Mouse (Mus musculus) limb, embryonic 13.5 days (tissue): Measurements from ENCODE around the gene Tnfrsf23. TPM values are rescaled to one million over a fixed set of nuclear protein-coding genes. Genes with fewer than 3 reads are reported as not detected.
A peak's percentile ranks its signal among the peaks of the same experiment; 100 is the strongest.

Source experiments
- ATAC-seq: fragments of 200-750 bp; cut with Nextera tagmentation; 2 replicates; pipeline ENCODE4 v1.8.0; 2017; ENCODE audit warnings: low read depth, moderate number of reproducible peaks, moderate TSS enrichment; ENCODE audit not compliant: low FRiP score
- H3K27ac ChIP-seq: fragments of 300-500 bp; sonication (generic); 2 replicates; pipeline ENCODE4 v1.5.1; 2015; ENCODE audit warnings: inconsistent platforms, mild to moderate bottlenecking, moderate library complexity
- H3K27me3 ChIP-seq: fragments of 300-500 bp; sonication (generic); 2 replicates; pipeline ENCODE4 v1.6.1; 2015; ENCODE audit warnings: mild to moderate bottlenecking, inconsistent platforms
- H3K36me3 ChIP-seq: fragments of 300-500 bp; sonication (generic); 2 replicates; pipeline ENCODE4 v1.6.1; 2015; ENCODE audit warnings: inconsistent platforms, mild to moderate bottlenecking, moderate library complexity
- H3K4me1 ChIP-seq: fragments of 300-500 bp; sonication (generic); 2 replicates; pipeline ENCODE4 v1.6.1; 2015; ENCODE audit warnings: inconsistent platforms
- H3K4me2 ChIP-seq: fragments of 300-500 bp; sonication (generic); replicated peaks from 2 replicates; pipeline ENCODE4 v1.6.1; 2015; ENCODE audit warnings: inconsistent platforms, mild to moderate bottlenecking, moderate library complexity
- H3K4me3 ChIP-seq: fragments of 300-500 bp; sonication (generic); 2 replicates; pipeline ENCODE4 v1.5.1; 2015; ENCODE audit warnings: moderate library complexity, mild to moderate bottlenecking, inconsistent platforms
- H3K9ac ChIP-seq: fragments of 300-500 bp; sonication (generic); 2 replicates; pipeline ENCODE4 v1.6.1; 2015; ENCODE audit warnings: mild to moderate bottlenecking, inconsistent platforms
- H3K9me3 ChIP-seq: fragments of 300-500 bp; sonication (generic); 2 replicates; pipeline ENCODE4 v1.6.1; 2016; ENCODE audit warnings: inconsistent platforms
- WGBS: fragments of 180-500 bp; shearing (Covaris S2); methylation state at CpG from one replicate; pipeline ENCODE4 v1.1.7; 2015; 5-methylcytosine and 5-hydroxymethylcytosine counted together
- polyA plus RNA-seq: library from polyadenylated mRNA; unstranded; fragments of >200 nt; fragmentation: Nextera tagmentation; extraction: Ambion mirVana; gene quantifications from 2 replicates; pipeline ENCODE4 v1.2.1, GENCODE M21; 2015

Gene Tnfrsf23
- polyA plus RNA-seq: 1.2 and 1.8 TPM in 2 replicates

DNA sequence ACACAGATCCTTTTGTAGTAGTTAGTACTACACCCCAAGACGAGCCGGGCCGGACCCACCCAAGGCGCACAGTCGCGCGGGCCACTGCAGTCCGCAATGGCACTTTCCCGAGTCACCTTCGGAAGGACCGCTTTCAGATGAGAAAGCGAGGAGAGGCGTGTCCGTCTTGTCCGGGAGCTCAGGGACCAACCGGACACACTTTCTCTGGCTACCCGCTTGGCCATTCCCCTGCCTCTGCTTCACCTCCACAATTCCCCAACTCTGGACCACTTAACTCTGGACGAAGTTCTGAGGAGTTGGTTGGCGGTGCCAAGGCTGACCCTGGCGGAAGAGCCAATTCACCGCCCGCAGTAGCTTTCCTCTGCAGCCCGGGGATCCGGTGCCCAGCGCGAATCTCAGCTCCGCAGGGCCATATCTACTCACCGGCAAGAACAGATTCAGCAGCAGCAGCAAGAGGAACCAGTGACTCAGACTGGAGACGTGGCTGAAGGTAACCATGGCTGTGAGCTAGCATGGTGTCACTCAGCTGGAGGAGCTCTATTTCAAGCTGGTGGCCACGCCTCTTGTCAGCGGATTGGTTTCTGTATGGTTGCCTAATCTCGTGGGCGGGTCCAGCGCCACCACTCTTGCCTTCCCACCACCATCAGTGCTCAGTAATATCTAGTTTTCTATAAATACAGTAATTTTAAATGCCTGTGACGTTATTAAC is at the start of gene Tnfrsf23:
Gene Tnfrsf23 (minus strand): TSS at position 514 of the 709 bp plus-strand sequence.
- H3K9ac ChIP-seq: peak within 1 kb of the TSS; percentile 53

GRCm38 (mm10) chr7:143733746-143734145 is 48.1 kb upstream of the Tnfrsf23 start:
- no peak for ATAC-seq
- no peaks in the 10 kb centered on the region for H3K27me3 ChIP-seq
- H3K4me1 ChIP-seq: peaks cover 24% of the 10 kb centered on the region
- H3K4me3 ChIP-seq: no peak overlapping the region
- H3K9ac ChIP-seq: no peak overlapping the region
- H3K4me2 ChIP-seq: no peak overlapping the region
- no peak overlapping the region for H3K27ac ChIP-seq
- WGBS: 82% methylated on average over 4 of the region's 4 CpGs
- H3K36me3 ChIP-seq: peaks cover 28% of the 10 kb centered on the region
- no peaks in the 10 kb centered on the region for H3K9me3 ChIP-seq

More for the DNA sequence above, at the start of gene Tnfrsf23:
- Histone ChIP-seq H3K4me1 (no peaks in the 10 kb centered on the region), H3K9me3 (no peaks in the 10 kb centered on the region), H3K4me2 (peak within 1 kb of the TSS; percentile 81), H3K36me3 (peaks cover 32% of the 10 kb centered on the region), H3K27me3 (no peaks in the 10 kb centered on the region; the same call in 1 of the 2 replicates), H3K4me3 (peak within 1 kb of the TSS; percentile 46), H3K27ac (no peak within 1 kb of the TSS)
- WGBS: 3% methylated on average over 35 of the region's 35 CpGs
- ATAC-seq: peak; percentile 90

GRCm38 (mm10) chr7:143729886-143730285 is 44.2 kb upstream of the Tnfrsf23 start:
- Histone ChIP-seq H3K9ac (0 out of 2 replicates have a peak overlapping the region, but pooled peaks have one; percentile 4), H3K36me3 (peaks cover 20% of the 10 kb centered on the region), H3K4me3 (no peak overlapping the region), H3K4me1 (peaks cover 11% of the 10 kb centered on the region), H3K4me2 (no peak overlapping the region), H3K27ac (0 out of 2 replicates have a peak overlapping the region, but pooled peaks have one; percentile 28), H3K27me3 (no peaks in the 10 kb centered on the region), H3K9me3 (no peaks in the 10 kb centered on the region)
- no peak for ATAC-seq
- 56% methylated on average over 10 of the region's 10 CpGs for WGBS

GRCm38 (mm10) chr7:143726396-143726795 is 40.7 kb upstream of the Tnfrsf23 start:
- ATAC-seq: no peak
- no peak overlapping the region for H3K4me2 ChIP-seq
- 79% methylated on average over 4 of the region's 4 CpGs for WGBS

DNA sequence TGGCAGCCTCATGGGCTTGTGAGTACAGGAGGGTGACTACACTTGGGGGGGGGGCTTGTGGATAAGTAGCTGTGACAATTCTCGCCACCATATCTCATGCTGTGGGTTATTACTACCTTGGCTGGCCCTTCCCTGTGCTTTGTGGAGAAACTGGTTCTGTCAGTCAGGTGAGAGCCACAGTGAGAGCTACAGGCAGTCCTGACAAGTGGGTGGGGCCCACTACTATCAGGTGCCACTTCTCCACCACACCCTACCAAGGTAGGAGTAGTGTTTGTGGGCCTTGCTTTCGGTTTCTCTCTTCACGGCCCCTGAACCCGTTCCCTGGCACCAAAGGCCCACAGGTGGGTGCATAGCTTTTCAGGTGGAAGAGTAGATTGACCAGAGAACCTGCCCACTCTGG is 38.2 kb upstream of the Tnfrsf23 start:
- Histone ChIP-seq H3K36me3 (peaks cover 9% of the 10 kb centered on the region), H3K4me2 (no peak overlapping the region), H3K27me3 (no peaks in the 10 kb centered on the region), H3K9ac (no peak overlapping the region), H3K9me3 (no peaks in the 10 kb centered on the region), H3K4me3 (no peak overlapping the region), H3K4me1 (no peaks in the 10 kb centered on the region), H3K27ac (no peak overlapping the region)
- 81% methylated on average over 4 of the region's 4 CpGs for WGBS
- no peak for ATAC-seq

More at GRCm38 (mm10) chr7:143726396-143726795, 40.7 kb upstream of the Tnfrsf23 start:
- Histone ChIP-seq H3K27me3 (no peaks in the 10 kb centered on the region), H3K4me3 (no peak overlapping the region), H3K4me1 (peaks cover 11% of the 10 kb centered on the region), H3K27ac (no peak overlapping the region), H3K36me3 (peaks cover 3% of the 10 kb centered on the region), H3K9ac (no peak overlapping the region), H3K9me3 (no peaks in the 10 kb centered on the region)

GRCm38 (mm10) chr7:143722646-143723045 is 37.0 kb upstream of the Tnfrsf23 start:
- Histone ChIP-seq H3K27ac (no peak overlapping the region), H3K27me3 (no peaks in the 10 kb centered on the region), H3K4me2 (no peak overlapping the region), H3K9ac (no peak overlapping the region), H3K36me3 (peaks cover 9% of the 10 kb centered on the region), H3K4me1 (no peaks in the 10 kb centered on the region), H3K9me3 (no peaks in the 10 kb centered on the region), H3K4me3 (no peak overlapping the region)
- no peak for ATAC-seq
- WGBS: 82% methylated on average over 5 of the region's 5 CpGs

GRCm38 (mm10) chr7:143717811-143718210 is 32.1 kb upstream of the Tnfrsf23 start:
- H3K9ac ChIP-seq: no peak overlapping the region

GRCm38 (mm10) chr7:143713421-143713820 is 27.7 kb upstream of the Tnfrsf23 start:
- Histone ChIP-seq H3K4me1 (peaks cover 26% of the 10 kb centered on the region), H3K36me3 (peaks cover 72% of the 10 kb centered on the region)

More at GRCm38 (mm10) chr7:143717811-143718210, 32.1 kb upstream of the Tnfrsf23 start:
- Histone ChIP-seq H3K4me2 (no peak overlapping the region), H3K27me3 (no peaks in the 10 kb centered on the region), H3K4me3 (no peak overlapping the region), H3K27ac (no peak overlapping the region), H3K36me3 (peaks cover 40% of the 10 kb centered on the region), H3K4me1 (peaks cover 11% of the 10 kb centered on the region), H3K9me3 (no peaks in the 10 kb centered on the region)
- 90% methylated on average over 1 of the region's 1 CpGs for WGBS
- ATAC-seq: no peak

DNA sequence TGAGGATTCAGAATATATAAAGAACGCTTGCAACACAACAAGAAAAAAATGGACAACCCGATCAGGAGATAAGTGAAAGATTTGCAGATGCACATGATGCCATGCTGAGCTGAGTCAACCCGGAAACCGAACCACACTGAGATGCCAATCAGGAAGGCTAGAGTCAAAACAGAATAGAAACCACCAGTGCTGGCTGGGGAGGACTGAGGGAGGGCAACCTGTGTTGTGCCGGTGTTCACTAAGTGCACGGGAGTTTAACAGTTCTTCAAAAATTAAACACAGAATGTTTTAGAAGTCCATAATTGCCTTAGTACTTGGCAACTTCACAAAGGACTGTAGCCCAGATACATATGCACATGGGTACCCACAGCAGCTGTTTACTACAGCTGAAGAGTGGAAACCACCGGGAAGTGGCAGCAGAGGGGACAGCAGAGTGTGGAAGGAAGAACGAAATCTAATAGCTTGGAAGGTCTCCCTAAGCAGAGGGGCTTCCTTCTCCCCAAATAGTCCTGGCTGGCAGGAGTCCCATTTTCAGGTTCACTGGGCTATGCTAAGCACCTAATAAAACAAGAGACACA is 27.2 kb upstream of the Tnfrsf23 start:
- no peak for ATAC-seq
- Histone ChIP-seq H3K4me2 (0 out of 2 replicates have a peak overlapping the region, but pooled peaks have one; percentile 4), H3K27me3 (no peaks in the 10 kb centered on the region), H3K4me1 (peaks cover 26% of the 10 kb centered on the region), H3K27ac (peak overlapping the region; percentile 48; the same call in 1 of the 2 replicates), H3K9me3 (no peaks in the 10 kb centered on the region), H3K4me3 (no peak overlapping the region), H3K9ac (no peak overlapping the region), H3K36me3 (peaks cover 77% of the 10 kb centered on the region)
- WGBS: 73% methylated on average over 8 of the region's 8 CpGs

More at GRCm38 (mm10) chr7:143713421-143713820, 27.7 kb upstream of the Tnfrsf23 start:
- Histone ChIP-seq H3K27ac (peak overlapping the region; percentile 48; the same call in 1 of the 2 replicates), H3K27me3 (no peaks in the 10 kb centered on the region), H3K4me2 (0 out of 2 replicates have a peak overlapping the region, but pooled peaks have one; percentile 4), H3K4me3 (no peak overlapping the region), H3K9me3 (no peaks in the 10 kb centered on the region), H3K9ac (no peak overlapping the region)
- 75% methylated on average over 4 of the region's 4 CpGs for WGBS
- no peak for ATAC-seq

DNA sequence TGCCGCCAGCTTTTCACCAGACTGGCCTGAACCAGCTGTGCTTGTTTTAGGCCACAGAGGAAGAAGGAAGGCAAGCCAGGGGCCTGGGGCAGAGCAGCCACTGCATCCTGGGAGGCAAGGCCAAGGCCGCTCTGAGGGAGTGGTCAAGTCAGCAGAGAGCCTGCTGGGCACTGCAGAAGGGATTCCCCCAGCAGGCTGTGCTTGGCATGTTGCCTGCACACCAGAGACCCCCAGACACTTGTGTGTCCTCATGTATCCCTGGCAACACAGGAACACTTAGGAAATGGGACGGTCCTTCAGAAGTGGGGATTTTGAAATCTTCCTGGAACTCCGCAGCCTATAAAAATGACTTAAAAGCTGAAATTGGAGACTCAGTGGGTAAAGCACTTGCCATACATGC is 26.4 kb upstream of the Tnfrsf23 start:
- H3K27ac ChIP-seq: no peak overlapping the region
- H3K4me3 ChIP-seq: no peak overlapping the region
- peaks cover 86% of the 10 kb centered on the region for H3K36me3 ChIP-seq
- no peak overlapping the region for H3K4me2 ChIP-seq
- no peaks in the 10 kb centered on the region for H3K9me3 ChIP-seq
- no peaks in the 10 kb centered on the region for H3K27me3 ChIP-seq
- peaks cover 26% of the 10 kb centered on the region for H3K4me1 ChIP-seq
- no peak overlapping the region for H3K9ac ChIP-seq
- WGBS: 43% methylated on average over 4 of the region's 4 CpGs
- no peak for ATAC-seq

- Histone ChIP-seq H3K9ac (no peak overlapping the region), H3K27me3 (no peaks in the 10 kb centered on the region), H3K36me3 (peaks cover 88% of the 10 kb centered on the region), H3K4me1 (peaks cover 26% of the 10 kb centered on the region), H3K4me3 (no peak overlapping the region), H3K9me3 (no peaks in the 10 kb centered on the region), H3K4me2 (no peak overlapping the region), H3K27ac (no peak overlapping the region)
- WGBS: 83% methylated on average over 7 of the region's 7 CpGs
- ATAC-seq: no peak
Observed at GRCm38 (mm10) chr7:143711381-143711780, 25.7 kb upstream of the Tnfrsf23 start.

DNA sequence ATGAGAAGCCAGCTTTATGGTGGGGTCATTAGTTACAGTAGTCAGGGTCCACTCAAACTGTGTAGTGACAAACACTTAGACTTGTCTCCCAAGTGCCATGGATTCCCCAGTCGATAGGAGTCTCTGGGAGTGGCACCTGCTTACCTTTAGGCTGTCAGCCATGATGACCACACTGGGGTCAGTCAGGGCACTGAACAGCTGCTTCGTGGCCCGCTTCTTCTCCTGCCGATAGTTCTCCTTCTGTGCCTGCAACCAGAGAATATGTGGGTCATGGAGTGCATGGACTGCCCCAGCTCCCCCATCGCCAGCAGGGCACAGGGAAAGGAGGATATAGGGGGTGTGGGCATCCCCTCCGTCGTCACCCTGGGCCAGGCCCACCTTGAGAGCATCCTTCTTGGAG is 23.7 kb upstream of the Tnfrsf23 start:
- H3K27me3 ChIP-seq: no peaks in the 10 kb centered on the region
- WGBS: 86% methylated on average over 7 of the region's 7 CpGs
- H3K4me2 ChIP-seq: no peak overlapping the region
- no peaks in the 10 kb centered on the region for H3K9me3 ChIP-seq
- H3K4me3 ChIP-seq: no peak overlapping the region
- H3K9ac ChIP-seq: no peak overlapping the region
- H3K27ac ChIP-seq: no peak overlapping the region
- H3K36me3 ChIP-seq: peaks cover 91% of the 10 kb centered on the region
- ATAC-seq: no peak
- peaks cover 26% of the 10 kb centered on the region for H3K4me1 ChIP-seq
